Mouse (Mus musculus) ES-Bruce4 (cell line): ENCODE results near the gene Mtfr2.

Source experiments
- CTCF ChIP-seq: IDR thresholded peaks from one replicate; pipeline ENCODE4 v1.8.1; 2011; ENCODE audit warnings: low read depth, low read length
- POLR2A ChIP-seq: IDR thresholded peaks from one replicate; pipeline ENCODE4 v1.8.1; 2011; ENCODE audit warnings: low read length; ENCODE audit not compliant: insufficient read depth

DNA sequence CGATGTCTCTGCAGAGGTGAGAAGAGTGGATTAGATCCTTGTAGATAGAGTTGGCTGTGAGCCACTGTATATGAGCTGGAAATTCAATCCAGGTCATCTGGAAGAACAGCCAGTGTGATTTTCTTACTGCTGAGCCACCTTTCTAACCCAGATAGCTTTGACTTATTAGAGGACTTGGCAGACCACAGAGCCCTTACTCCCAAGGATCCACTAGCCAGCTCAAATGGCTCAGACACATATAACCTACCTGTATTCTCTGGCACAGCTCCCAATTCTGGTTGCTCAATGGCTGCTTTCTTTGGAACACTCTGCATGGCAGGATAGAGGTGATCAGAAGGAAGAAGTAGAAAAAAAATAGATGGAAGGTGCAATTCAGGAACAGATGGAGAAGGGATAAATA lies 1.8 kb upstream of the Mtfr2 start:
- TF ChIP-seq CTCF (no peak), POLR2A (no peak)
